Mouse (Mus musculus): ENCODE data around the gene Mcrs1. TPM values are rescaled to one million over a fixed set of nuclear protein-coding genes. Genes with fewer than 3 reads are reported as not detected.

The Mcrs1 gene
- total RNA-seq, 4 experiments from 2014 or later, result 18.8 to 34.0 (median 26.1) TPM

- no peak for DNase-seq (ENCODE audit: low spot score in 2 of 2)
Measured at GRCm38 (mm10) chr15:99215741-99216463, 35.9 kb downstream of the Mcrs1 start.

DNA sequence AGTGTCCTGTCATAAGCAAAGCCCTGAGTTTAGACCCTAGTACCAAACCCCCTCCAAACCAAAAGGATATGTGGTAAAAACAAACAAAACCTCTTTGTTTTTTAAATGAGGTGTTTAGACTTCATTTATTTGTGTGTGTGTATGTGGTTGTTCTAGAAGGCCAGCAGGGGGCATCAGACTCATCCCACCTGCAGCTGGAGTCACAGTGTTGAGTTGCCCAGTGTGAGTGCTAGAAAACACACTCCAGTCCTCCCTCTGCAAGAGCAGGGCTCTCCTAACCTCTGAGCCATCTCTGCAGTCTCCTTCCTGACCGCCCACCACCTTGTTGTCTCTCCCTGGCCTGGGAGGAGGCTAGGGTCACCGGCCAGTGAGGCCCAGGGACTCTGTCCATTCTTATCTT is 36.8 kb downstream of the Mcrs1 start:
- DNase-seq (ENCODE audit: low spot score in 2 of 2), result no peak

DNA sequence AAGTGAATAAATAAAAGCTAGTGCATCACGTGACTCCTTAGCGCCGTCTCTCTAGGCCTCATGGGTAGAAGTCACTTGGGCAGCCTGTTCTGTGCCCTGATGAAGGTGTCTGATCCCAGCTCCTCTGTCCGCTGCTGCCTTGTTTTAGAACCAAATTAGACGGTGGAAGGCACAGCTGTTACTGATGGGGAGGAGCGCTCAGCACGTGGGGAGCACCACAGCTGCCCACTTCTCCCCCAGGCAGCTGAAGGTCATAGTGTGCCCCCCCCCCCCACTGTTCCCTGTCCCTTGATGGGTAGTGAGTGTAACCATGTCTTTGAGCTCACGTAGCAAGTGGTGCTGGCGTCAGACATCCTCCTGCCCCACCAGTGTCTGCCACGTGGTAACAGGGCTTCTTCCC is 38.6 kb downstream of the Mcrs1 start:
- no peak for DNase-seq (ENCODE audit: low spot score in 2 of 2)

GRCm38 (mm10) chr15:99205959-99206358 is 45.8 kb downstream of the Mcrs1 start:
- DNase-seq (ENCODE audit: low spot score in 2 of 2), result no peak

- no peak for DNase-seq (ENCODE audit: low spot score in 2 of 2)
Measured at GRCm38 (mm10) chr15:99198761-99199160, 53.0 kb downstream of the Mcrs1 start.

- DNase-seq (ENCODE audit: low spot score in 2 of 2), result no peak
Measured at GRCm38 (mm10) chr15:99195043-99195442, 56.7 kb downstream of the Mcrs1 start.

- DNase-seq (ENCODE audit: low spot score in 2 of 2), result no peak
Measured at GRCm38 (mm10) chr15:99194358-99194757, 57.4 kb downstream of the Mcrs1 start.

Other genes starting within 250 kb of the Mcrs1 start
- 1 to 10 TPM; 5.7 to 7.8 (median 6.8) TPM for gene Tuba1c, start 222.1 kb downstream of the Mcrs1 start, total RNA-seq (2022)
- gene Prph, start 196.8 kb downstream of the Mcrs1 start, total RNA-seq (2022), result under 1 TPM in 3 of 4 experiments, not detected in 1; 0.31 to 0.58 (median 0.35) TPM
- not detected for gene Troap, start 177.4 kb downstream of the Mcrs1 start, total RNA-seq (2022)
- gene C1ql4, start 164.1 kb downstream of the Mcrs1 start, total RNA-seq (2022), result not detected
- gene Dnajc22, start 158.8 kb downstream of the Mcrs1 start, total RNA-seq (2022), result under 1 TPM in 1 of 4 experiments, not detected in 3; 0.24 TPM
- gene Spats2, start 126.0 kb downstream of the Mcrs1 start, total RNA-seq (2022), result 1 to 10 TPM; 3.0 to 5.4 (median 4.1) TPM
- not detected for gene Kcnh3, start 27.1 kb downstream of the Mcrs1 start, total RNA-seq (2022)
- 10 to 100 TPM; 22.5 to 28.5 (median 25.7) TPM for gene Prpf40b, start 43.1 kb upstream of the Mcrs1 start, total RNA-seq (2022)
- not detected for gene Fam186b, start 43.9 kb upstream of the Mcrs1 start, total RNA-seq (2022)
- 1 to 10 TPM; 3.3 to 5.4 (median 3.9) TPM for gene Fmnl3, start 118.5 kb upstream of the Mcrs1 start, total RNA-seq (2022)
- gene Tmbim6, start 140.9 kb upstream of the Mcrs1 start, total RNA-seq (2022), result 100 to 1,000 TPM; 194 to 210 (median 203) TPM
- 1 to 10 TPM; 1.5 to 2.2 (median 1.7) TPM for gene Nckap5l, start 205.8 kb upstream of the Mcrs1 start, total RNA-seq (2022)
- 1 to 10 TPM; 3.6 to 6.2 (median 4.5) TPM for gene Bcdin3d, start 222.8 kb upstream of the Mcrs1 start, total RNA-seq (2022)

All from gastrocnemius, adult 8-10 months (tissue).